Mouse (Mus musculus) CH12.LX (cell line): ENCODE measurements around the gene Il31ra.
A peak's percentile ranks its signal among the peaks of the same experiment; 100 is the strongest.

ENCODE experiments used
- BHLHE40 ChIP-seq: IDR thresholded peaks from 2 replicates; pipeline ENCODE4 v1.6.1; 2011; ENCODE audit warnings: mild to moderate bottlenecking, low read depth, low read length, improper control_type of control experiment
- CHD1 ChIP-seq: IDR thresholded peaks from 2 replicates; pipeline ENCODE4 v1.6.1; 2012; ENCODE audit warnings: low read depth, low read length, improper control_type of control experiment, inconsistent platforms
- CHD2 ChIP-seq: IDR thresholded peaks from 2 replicates; pipeline ENCODE4 v1.6.1; 2011; ENCODE audit warnings: low read length, improper control_type of control experiment
- CTCF ChIP-seq, 2 experiments: IDR thresholded peaks in 1 of 2; conservative IDR thresholded peaks in 1 of 2; 2 replicates each; pipeline ENCODE4 v1.5.1; 2011 to 2012; ENCODE audit warnings: low read depth in 2 of 2, low read length in 2 of 2, improper control_type of control experiment in 1 of 2, inconsistent platforms in 1 of 2, mild to moderate bottlenecking in 1 of 2, moderate library complexity in 1 of 2
- EP300 ChIP-seq: IDR thresholded peaks from 2 replicates; pipeline ENCODE4 v1.6.1; 2011; ENCODE audit warnings: low read length, improper control_type of control experiment
- POLR2A ChIP-seq: IDR thresholded peaks from 2 replicates; pipeline ENCODE4 v1.6.1; 2011; ENCODE audit warnings: low read depth, mild to moderate bottlenecking, improper control_type of control experiment, low read length
- TBP ChIP-seq: conservative IDR thresholded peaks from 2 replicates; pipeline ENCODE4 v1.6.1; 2011; ENCODE audit warnings: low read depth, low read length, improper control_type of control experiment
- TCF12 ChIP-seq: IDR thresholded peaks from 2 replicates; pipeline ENCODE4 v1.6.1; 2014; ENCODE audit warnings: low read depth, mild to moderate bottlenecking, inconsistent platforms, low read length, improper control_type of control experiment
- USF2 ChIP-seq: conservative IDR thresholded peaks from 2 replicates; pipeline ENCODE4 v1.6.1; 2011; ENCODE audit warnings: low read depth, low read length, improper control_type of control experiment

- TF ChIP-seq CHD2 (no peak), CTCF (conservative IDR thresholded peaks at IDR 0.05 in 1 of 2, IDR thresholded peaks at IDR 0.05 in 1 of 2; ENCODE audit: low read depth in 2 of 2, low read length in 2 of 2) (no peak), POLR2A (no peak), EP300 (peak; percentile 89), CHD1 (no peak), BHLHE40 (peak; percentile 84), TCF12 (no peak), TBP (no peak), USF2 (no peak)
Measured at GRCm38 (mm10) chr13:112602607-112603006, 8.4 kb upstream of the Il31ra start.
